Mouse (Mus musculus) intestine, postnatal 0 days (tissue): ENCODE measurements around the gene Mgat5. TPM values are rescaled to one million over a fixed set of nuclear protein-coding genes. Genes with fewer than 3 reads are reported as not detected.

Source experiments
- ATAC-seq: fragments of 200-750 bp; cut with Nextera tagmentation; 2 replicates; pipeline ENCODE4 v1.8.0; 2017; ENCODE audit warnings: mild to moderate bottlenecking, moderate TSS enrichment, moderate library complexity
- H3K27ac ChIP-seq: fragments of 300-500 bp; sonication (generic); 2 replicates; pipeline ENCODE4 v1.5.1; 2014; ENCODE audit warnings: mild to moderate bottlenecking, low read depth, low read length, moderate library complexity
- H3K27me3 ChIP-seq: fragments of 300-500 bp; sonication (generic); replicated peaks from 2 replicates; pipeline ENCODE4 v1.6.1; 2014; ENCODE audit warnings: low read length, mixed read lengths; ENCODE audit not compliant: control insufficient read depth, insufficient read depth
- H3K36me3 ChIP-seq: fragments of 300-500 bp; sonication (generic); 2 replicates; pipeline ENCODE4 v1.6.1; 2014; ENCODE audit warnings: mild to moderate bottlenecking, moderate library complexity; ENCODE audit not compliant: control insufficient read depth, insufficient read depth
- H3K4me1 ChIP-seq: fragments of 300-500 bp; sonication (generic); replicated peaks from 2 replicates; pipeline ENCODE4 v1.6.1; 2014; ENCODE audit warnings: antibody characterized with exemption, low read length, mixed read lengths; ENCODE audit not compliant: control insufficient read depth, insufficient read depth
- H3K4me2 ChIP-seq: fragments of 300-500 bp; sonication (generic); replicated peaks from 2 replicates; pipeline ENCODE4 v1.6.1; 2014; ENCODE audit warnings: low read depth, mild to moderate bottlenecking, moderate library complexity
- H3K4me3 ChIP-seq: fragments of 300-500 bp; sonication (generic); 2 replicates; pipeline ENCODE4 v1.5.1; 2014; ENCODE audit warnings: low read depth, low read length
- H3K9ac ChIP-seq: fragments of 300-500 bp; sonication (generic); 2 replicates; pipeline ENCODE4 v1.6.1; 2014; ENCODE audit warnings: mild to moderate bottlenecking, low read depth, low read length
- H3K9me3 ChIP-seq: fragments of 300-500 bp; sonication (generic); 2 replicates; pipeline ENCODE4 v1.6.1; 2016; ENCODE audit warnings: mixed run types; ENCODE audit not compliant: control insufficient read depth
- CTCF ChIP-seq: sonication (generic); IDR thresholded peaks from 2 replicates; pipeline ENCODE4 v1.5.1; 2016; ENCODE audit warnings: low read depth, mild to moderate bottlenecking, control low read depth, antibody characterized with exemption, moderate library complexity
- WGBS: fragments of 180-500 bp; shearing (Covaris S2); extraction: QIAGEN DNeasy Blood & Tissue Kit; methylation state at CpG from one replicate; pipeline ENCODE4 v1.1.7; 2014; 5-methylcytosine and 5-hydroxymethylcytosine counted together
- polyA plus RNA-seq: library from polyadenylated mRNA; unstranded; fragments of >200 nt; fragmentation: Nextera tagmentation; extraction: Ambion mirVana; gene quantifications from 2 replicates; pipeline ENCODE4 v1.2.1, GENCODE M21; 2015

The Mgat5 gene
- polyA plus RNA-seq, 1 experiment from 2014 or later = 4.1 TPM

DNA sequence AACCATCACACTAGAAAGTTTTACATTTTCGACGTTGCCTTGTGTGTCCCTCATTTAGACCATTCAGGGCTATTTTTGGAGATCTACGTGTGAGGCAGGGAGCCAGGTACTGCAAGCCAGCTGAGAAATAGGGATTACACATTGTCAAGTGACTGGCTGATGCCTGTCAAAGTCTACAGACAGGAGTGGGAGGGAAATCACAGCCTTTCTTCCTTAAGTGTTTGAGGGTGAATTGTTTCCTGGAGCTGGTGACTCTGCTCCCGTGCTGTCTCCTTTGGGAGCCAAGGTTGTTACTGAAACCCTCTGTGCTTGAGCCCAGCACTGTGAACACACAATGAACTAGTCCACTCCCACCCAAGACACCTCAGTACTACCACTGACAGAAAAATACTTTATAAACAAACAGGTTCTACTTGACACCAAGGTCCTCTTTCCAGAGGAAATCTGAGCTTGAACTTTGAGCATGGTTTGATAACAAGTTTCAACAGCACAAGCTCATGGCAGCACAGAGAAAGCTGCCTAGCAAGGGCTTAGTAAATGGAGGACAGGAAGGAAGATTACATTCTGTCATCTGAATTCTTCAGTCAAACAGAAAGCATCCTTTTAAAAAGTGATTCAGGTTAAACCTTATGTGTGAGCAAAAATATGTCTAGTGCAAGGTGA, 147.4 kb downstream of the Mgat5 start:
- Histone ChIP-seq H3K4me3 (no peak overlapping the region), H3K9ac (no peak overlapping the region), H3K4me2 (no peak overlapping the region), H3K27ac (peak overlapping the region; percentile 84), H3K27me3 (no peaks in the 10 kb centered on the region), H3K4me1 (0 out of 2 replicates have a peak, but pooled peaks cover 7% of the 10 kb centered on the region), H3K36me3 (no peaks in the 10 kb centered on the region), H3K9me3 (no peaks in the 10 kb centered on the region)
- 34% methylated on average over 4 of the region's 4 CpGs for WGBS
- no peak for TF ChIP-seq CTCF
- ATAC-seq = peak; percentile 76

DNA sequence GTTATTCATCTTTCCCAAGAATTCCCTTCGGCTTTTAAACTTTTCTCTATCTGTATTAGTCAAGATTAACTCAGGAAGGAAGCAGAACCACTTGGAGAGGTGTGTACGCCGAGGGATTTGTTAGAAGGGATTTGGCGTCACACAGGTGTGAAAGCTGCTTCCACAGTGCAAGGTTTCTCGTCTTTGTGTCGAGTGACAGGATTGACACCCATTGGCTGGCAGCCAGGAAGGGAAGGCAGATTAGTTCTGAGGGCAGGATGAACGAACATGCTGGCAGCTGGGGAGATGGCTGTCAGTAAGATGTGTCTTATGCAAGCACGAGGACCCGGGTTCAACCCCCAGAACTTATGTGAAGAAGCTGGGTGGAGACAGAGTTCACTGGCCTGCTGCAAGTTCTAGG, 148.6 kb downstream of the Mgat5 start:
- no peak overlapping the region for H3K27ac ChIP-seq
- no peaks in the 10 kb centered on the region for H3K9me3 ChIP-seq
- WGBS = 40% methylated on average over 9 of the region's 9 CpGs
- no peak for TF ChIP-seq CTCF
- no peak overlapping the region for H3K4me2 ChIP-seq
- no peak overlapping the region for H3K9ac ChIP-seq
- H3K4me1 ChIP-seq = 0 out of 2 replicates have a peak, but pooled peaks cover 7% of the 10 kb centered on the region
- no peaks in the 10 kb centered on the region for H3K36me3 ChIP-seq
- no peak for ATAC-seq
- H3K4me3 ChIP-seq = no peak overlapping the region
- no peaks in the 10 kb centered on the region for H3K27me3 ChIP-seq

GRCm38 (mm10) chr1:127354152-127354551, 149.3 kb downstream of the Mgat5 start:
- H3K27me3 ChIP-seq = no peaks in the 10 kb centered on the region
- 91% methylated on average over 5 of the region's 5 CpGs for WGBS
- H3K9ac ChIP-seq = no peak overlapping the region
- H3K36me3 ChIP-seq = no peaks in the 10 kb centered on the region
- H3K9me3 ChIP-seq = no peaks in the 10 kb centered on the region
- 0 out of 2 replicates have a peak, but pooled peaks cover 7% of the 10 kb centered on the region for H3K4me1 ChIP-seq
- no peak overlapping the region for H3K4me3 ChIP-seq
- TF ChIP-seq CTCF = no peak
- no peak overlapping the region for H3K4me2 ChIP-seq
- no peak overlapping the region for H3K27ac ChIP-seq
- no peak for ATAC-seq

DNA sequence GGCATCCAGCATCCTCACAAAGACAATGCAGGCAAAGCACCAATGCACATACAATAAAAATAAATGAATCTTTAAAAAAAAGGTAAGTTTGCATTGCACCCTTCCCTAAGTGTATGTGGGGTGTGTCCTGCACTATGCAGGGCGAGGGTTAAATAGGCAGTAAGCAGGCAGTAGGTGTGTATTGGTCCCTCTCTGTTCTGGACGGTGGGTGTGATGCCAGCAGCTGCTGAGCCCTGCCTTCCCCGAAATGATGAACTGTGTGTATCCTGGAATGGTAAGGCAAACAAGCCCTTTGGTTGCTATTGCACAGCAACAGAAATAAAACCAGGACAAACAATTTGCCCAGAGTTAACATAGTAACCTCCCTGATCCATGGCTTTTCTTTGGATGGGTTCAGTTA, 150.2 kb downstream of the Mgat5 start:
- Histone ChIP-seq H3K4me2 (no peak overlapping the region), H3K9me3 (no peaks in the 10 kb centered on the region), H3K9ac (no peak overlapping the region), H3K36me3 (no peaks in the 10 kb centered on the region), H3K27me3 (no peaks in the 10 kb centered on the region), H3K27ac (no peak overlapping the region), H3K4me3 (no peak overlapping the region), H3K4me1 (0 out of 2 replicates have a peak, but pooled peaks cover 7% of the 10 kb centered on the region)
- no peak for TF ChIP-seq CTCF
- 48% methylated on average over 3 of the region's 3 CpGs for WGBS
- ATAC-seq = no peak

GRCm38 (mm10) chr1:127363638-127364037, 158.8 kb downstream of the Mgat5 start:
- Histone ChIP-seq H3K9me3 (no peaks in the 10 kb centered on the region), H3K9ac (no peak overlapping the region), H3K36me3 (peaks cover 27% of the 10 kb centered on the region), H3K4me1 (no peaks in the 10 kb centered on the region), H3K4me3 (no peak overlapping the region), H3K4me2 (no peak overlapping the region), H3K27me3 (no peaks in the 10 kb centered on the region), H3K27ac (no peak overlapping the region)
- no peak; the same call in 1 of the 2 replicates for ATAC-seq
- WGBS = 48% methylated on average over 7 of the region's 7 CpGs
- TF ChIP-seq CTCF = no peak

DNA sequence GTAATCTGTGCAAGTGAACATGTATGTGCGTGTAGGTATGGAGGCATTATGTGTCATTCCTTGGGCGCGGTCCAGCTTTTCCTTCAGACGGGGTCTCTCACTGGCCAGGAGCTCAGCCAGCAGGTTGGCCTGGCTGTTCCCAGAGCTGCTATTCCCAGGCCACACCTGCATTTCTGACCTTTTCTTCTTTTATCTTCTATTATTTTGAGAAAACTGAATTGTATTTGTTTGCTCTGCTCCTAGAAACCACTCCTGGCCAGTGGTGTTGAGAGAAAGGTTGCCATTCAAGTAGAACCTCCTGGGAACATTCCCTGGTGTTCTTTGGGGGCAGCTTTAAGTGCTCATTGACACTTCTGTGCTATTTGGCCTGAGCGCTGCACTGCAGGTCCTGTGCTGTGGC, 160.9 kb downstream of the Mgat5 start:
- WGBS = 92% methylated on average over 5 of the region's 5 CpGs
- H3K4me3 ChIP-seq = no peak overlapping the region
- H3K4me1 ChIP-seq = no peaks in the 10 kb centered on the region
- H3K27ac ChIP-seq = no peak overlapping the region
- no peaks in the 10 kb centered on the region for H3K9me3 ChIP-seq
- H3K36me3 ChIP-seq = peaks cover 38% of the 10 kb centered on the region
- H3K4me2 ChIP-seq = no peak overlapping the region
- no peak for ATAC-seq
- H3K27me3 ChIP-seq = no peaks in the 10 kb centered on the region
- TF ChIP-seq CTCF = no peak
- no peak overlapping the region for H3K9ac ChIP-seq
